Mouse (Mus musculus) mouse trophoblast stem cell (cell line): ENCODE data around the gene Ankrd34c.

ENCODE experiments used
- in situ Hi-C, 2 experiments: fragments of 300-500 bp; cut with MseI, MboI; formaldehyde crosslinking; loops; 2 replicates in 1 of 2; 3 replicates in 1 of 2; pipeline ENCODE4 v1.15.1; 2025

Gene Ankrd34c

DNA sequence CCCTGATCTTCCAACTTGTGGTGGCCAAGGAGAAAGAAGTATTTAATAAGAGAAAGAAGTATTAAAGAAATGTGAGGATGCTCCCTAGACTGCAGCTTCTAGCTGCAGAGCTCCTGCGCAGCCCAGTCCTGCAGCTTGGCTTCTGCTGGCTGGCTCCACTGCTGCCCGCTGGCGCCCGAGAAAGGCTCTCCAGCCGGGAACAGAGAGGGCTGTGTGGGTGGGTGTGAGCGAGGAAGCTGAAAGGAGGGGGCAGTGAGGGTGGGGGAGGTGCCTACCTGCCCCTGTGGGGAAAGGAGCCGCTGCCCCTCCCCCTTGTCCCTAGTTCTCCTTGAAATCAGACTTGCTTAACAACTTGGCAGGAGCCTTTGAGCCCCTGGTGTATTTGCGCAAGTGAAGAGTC lies at the start of gene Ankrd34c:
Ankrd34c (minus strand) TSS at position 181 of the 400 bp plus-strand sequence.
- in situ Hi-C loops, result no loop called here

DNA sequence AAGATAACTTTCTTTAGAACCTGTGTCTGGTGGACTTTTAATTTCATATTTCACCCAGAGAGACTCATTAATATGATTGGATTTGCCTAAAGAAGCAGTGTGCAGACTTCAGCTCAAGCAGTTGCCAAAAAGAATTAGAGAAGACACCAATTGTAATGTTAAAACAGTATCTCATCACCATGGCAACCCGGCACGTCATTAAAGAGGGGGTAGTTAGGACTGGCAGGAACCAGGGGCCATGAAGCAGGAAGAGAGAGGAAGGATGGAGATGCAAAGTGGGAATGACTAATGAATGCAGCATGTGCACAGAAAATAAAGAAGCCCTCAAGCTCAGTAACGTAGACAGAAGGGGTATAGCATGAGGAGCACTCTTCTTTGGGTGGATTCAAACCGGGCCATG lies 49.3 kb upstream of the Ankrd34c start:
- in situ Hi-C loops, result no loop called here

DNA sequence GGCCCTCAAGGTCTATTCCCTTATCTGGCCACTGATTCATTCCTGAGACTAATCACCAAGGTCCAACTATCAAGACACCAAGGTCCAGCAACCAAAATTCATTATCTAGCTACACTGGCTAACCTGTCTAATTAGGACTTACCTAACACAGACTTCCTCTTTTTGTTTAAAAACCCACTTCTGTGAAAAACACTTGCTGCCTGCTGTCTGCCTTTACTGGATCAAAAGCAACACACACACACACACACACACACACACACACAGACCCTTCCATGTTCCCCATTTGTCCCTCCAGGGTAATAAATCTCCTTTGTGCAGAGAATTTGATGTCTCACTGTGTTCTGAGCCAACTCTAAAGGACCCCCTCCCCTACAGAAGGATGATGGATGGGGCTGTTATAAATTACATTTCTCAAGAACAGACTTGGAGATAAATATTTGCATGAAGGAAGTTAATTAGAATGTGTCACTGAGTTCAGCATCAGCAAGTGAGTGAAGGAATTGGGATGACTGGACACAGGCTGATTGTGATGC lies 43.2 kb upstream of the Ankrd34c start:
- in situ Hi-C loops, result no loop called here

DNA sequence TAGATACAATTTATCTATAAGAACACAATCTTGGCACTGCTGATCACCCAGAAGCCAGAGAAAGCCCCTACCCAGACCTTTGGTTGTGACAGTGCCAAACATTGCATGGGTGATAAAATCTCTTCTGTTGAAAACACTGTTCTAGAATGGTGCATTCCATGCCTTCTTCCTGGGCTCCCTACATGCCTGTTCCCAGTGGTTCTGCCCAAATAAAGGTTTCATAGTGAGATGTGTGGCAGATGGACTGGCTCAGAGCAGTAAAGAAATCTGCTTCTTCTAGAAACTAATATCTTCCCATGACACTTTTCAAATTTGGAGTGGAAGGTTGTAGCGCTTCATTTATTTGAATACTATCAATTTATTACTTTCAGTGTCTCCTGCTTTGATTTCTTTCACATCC lies 41.0 kb upstream of the Ankrd34c start:
- in situ Hi-C loops, result no loop called here

DNA sequence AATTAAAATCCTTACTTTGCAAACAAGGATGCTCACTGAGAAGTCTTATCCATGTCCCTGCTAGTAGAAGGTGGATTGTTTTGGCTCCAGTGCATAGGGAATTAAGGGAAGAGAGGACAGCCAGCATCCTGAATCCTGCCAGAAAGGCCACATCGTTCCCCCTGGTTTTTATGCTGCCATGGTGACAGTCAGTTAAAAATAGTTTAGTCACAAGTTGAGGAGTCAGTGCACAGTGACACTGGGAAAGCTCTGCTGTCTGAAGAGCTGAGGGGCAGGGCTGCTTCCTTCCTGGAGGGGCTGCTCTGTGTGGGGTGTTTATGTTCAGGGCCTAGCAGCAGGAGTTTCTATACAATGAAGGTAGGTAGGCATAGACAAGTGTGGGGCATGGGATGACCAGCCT lies 32.9 kb upstream of the Ankrd34c start:
- in situ Hi-C loops, result no loop called here

DNA sequence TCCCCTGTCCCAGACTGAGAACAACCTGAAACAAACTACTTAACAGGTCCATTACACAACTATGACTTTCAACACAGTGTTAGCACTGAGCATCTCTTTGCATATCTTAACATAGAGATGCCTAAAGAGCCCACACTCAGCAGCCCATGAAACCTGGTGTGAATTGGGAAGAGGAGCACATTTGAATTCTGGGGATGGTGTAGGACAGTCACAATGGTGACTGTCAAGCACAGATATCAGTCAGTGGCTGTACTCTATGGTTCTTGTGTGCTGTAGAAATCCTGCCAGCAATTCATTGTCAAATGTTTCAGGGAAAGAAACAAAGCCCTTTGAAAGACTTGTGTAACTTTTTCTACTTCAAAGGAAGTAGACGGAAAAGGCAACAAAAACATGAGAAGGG lies 23.7 kb upstream of the Ankrd34c start:
- in situ Hi-C loops, result no loop called here

DNA sequence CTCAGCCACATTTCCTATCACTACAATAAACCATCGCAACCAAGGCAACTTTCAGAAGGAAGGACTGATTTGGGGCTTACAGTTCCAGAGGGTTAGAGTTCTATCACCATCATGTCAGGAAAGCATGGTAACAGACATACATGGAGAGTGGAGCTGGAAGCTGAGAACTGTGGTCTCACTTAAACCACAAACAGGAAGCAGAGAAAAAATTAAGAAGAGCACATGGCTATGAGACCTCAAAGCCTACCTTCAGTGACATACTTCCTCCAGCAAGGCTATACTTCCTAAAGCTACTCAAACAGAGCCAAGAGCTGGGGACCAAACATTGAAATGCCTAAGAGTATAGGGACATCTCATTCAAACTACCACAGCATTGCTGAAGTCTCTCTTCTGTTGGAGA lies 20.3 kb upstream of the Ankrd34c start:
- in situ Hi-C loops, result no loop called here

DNA sequence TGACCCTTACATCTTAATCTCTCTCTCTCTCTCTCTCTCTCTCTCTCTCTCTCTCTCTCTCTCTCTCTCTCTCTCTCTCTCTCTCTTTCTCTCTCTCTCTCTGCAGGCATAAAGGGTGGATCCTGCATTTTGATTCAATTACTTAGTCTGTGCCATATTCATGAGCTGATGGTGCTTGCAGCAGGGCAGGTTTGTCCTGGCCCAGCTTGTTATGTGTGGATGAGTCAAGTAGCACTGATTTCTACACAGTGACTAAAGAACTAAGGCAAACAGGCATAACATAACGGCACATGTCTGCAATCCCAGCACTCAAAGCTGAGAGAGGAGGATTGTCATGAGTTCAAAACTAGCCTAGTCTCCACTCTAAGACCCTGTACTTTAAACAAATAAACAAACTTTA lies 19.9 kb upstream of the Ankrd34c start:
- in situ Hi-C loops, result no loop called here

DNA sequence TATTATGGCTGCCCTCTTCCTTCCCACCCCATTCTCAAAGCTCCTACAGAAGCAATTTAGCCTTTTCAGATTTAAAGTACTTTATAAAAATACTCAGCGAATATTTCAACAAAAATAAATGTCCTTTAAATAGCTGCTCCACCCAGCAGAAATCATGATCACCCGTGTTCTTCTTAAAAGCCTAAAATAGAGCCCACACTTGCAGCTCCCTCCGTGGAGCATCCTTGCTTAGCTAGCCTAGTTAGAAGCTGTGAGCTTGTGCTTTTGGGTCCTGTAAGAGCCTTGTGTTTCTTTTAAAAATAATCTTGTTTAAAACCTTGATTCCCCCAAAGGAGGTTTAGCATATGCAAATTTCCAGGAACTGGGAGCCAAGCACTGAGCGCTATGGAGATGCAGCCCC lies 19.3 kb upstream of the Ankrd34c start:
- in situ Hi-C loops, result no loop called here

DNA sequence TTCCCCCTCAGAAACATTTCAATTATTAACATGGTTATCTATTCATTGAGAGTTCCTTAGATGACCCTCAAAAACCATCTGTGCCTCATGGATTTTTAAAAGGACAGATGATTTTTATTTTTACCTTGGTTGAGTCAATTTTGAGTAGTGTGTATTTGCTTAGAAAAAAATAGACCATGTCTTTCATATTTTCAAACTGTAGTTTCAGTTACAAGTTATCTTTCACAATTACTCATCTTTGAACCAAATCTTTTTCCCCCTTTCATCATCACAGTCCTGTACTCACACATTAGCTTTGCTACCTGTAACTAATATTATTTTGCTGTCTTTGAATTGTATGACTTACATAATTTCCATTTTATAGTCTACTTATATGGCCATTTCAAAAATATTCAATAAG lies 1.8 kb upstream of the Ankrd34c start:
- in situ Hi-C loops, result no loop called here

DNA sequence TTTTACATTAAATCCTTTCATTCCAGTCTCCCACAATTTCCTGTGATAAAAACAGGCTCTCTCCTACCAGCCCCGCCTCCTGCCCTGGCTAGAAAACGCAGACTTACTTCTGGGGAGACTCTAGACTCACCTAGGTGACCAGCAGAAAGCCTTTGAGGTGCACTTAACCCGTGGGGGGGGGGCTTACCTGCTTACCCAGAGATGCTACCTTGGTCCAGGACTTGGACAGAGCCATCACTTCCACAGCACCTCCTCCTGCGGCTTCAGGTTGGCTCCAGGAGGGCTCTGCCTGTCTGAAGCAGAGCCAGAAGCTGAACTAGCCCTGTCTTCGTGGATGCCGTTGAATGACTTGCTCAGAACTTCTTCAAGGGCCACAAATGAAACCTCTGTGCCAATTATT lies 387 bp downstream of the Ankrd34c start:
- in situ Hi-C loops, result no loop called here

DNA sequence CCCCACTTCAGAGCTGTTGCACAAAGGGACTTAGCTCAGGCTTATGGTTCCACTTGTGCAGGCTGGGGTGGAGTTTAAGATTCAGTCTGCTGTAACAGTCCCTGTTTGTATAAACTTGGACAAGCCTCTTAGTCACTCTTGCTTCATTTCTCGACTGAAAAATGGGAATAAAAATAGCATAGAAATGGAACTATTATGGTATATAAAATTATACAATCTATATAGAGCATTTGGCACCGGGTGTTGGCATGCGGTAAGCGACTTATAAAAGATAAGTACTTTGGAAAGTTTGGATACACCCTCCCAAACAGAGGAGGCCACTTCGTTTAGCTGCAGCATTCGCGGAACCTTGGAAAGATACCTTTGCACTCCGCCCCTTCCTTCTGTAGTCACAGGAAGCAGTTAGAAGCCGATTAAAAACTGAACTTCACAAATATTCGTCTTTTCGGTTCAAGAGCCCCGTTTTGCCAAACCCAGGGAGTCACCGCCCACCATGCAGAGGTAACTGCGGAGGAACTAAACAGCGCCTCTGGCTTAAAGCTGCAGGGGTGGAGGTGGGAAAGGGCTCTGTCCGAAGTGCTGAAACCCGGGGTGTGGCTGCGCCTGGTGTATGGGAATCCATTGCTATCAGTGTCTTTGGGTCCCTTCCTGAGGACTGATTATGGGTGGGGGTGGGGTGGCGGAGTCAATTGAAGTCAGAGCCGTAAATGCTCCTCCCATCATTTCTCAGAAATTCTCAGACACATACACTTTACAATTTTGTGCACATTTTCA lies 1.2 kb downstream of the Ankrd34c start:
- in situ Hi-C loops, result no loop called here

DNA sequence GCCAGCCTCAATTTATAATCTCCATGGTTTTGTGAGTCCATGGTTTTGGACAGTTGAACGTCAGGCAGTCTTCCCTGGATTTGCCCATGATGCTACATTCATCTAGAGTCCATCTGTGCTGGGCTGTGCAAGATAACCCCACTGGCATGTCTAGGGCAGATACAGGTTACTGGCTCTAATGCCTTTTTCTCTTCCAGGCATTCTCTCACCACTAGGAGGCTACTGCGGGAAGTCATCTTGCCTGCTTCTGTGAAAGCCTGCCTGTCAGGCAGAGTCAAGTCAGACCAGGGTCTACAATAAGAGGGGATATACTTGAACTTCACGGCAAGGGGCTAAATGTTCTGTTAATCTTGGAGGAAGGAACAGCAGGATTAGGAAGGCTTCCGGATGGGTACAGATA lies 31.4 kb downstream of the Ankrd34c start:
- in situ Hi-C loops, result no loop called here

DNA sequence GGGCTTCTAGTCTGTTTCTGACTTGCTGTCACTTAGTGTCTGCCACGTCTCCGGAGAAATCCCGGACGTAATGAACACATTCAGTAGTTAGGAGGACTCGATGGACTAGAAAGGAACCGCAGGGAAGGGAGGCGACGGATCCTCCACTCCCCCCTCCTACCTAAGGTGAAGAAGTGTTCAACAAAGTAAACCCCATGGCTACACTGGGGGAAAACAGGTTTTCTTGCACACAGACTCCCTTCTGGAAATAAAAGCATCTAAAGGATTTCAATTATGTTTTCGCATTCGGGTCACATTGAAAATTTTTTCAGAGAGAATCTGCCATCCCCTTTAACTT lies 33.1 kb downstream of the Ankrd34c start:
- in situ Hi-C loops, result no loop called here

DNA sequence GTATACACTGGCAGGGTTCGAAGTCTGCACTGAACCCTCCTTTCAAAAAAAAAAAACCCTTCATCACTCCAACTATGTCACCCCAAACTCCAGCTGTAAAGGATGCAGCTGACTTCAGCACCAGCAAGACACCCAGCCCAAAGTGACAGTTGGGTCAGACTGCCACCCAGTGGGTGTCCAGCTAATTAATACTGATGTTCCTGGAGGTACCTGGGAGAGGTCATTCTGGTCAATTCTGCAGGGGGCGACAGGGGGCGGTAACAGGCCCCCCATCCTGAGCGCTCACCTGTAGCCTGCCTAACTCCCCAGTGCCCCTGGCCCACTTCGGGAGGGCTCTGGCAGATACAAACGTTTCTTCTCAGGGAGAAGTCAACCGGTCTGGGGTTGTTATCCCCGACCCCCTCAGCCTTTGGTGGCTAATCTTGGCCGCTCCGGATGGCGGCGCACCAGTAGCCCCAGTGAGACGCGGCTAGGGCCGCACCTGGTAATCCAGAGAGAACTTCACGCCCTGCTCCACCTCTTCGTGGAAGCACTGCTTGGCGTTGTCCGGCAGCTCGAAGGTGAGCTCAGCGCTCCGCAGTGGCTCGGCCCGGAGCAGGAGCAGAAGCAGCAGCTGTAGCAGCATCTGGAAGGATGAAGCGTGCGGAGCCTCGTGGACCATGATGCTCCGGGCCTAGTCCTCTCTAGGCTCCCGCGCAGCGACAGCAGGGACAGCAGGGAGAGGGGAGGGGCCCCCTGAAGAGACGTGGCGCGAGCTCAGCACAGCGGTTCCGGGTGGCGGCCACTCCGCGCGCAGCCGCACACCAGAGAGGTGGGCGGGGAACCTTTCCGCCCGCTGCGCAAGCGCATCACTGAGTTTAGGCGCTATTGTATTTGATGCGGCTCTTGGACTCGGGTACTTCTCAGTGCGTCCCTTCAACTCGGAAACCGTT lies 33.7 kb downstream of the Ankrd34c start, which contains the start of gene Tmed3:
Tmed3 (minus strand) TSS at position 804 of the 932 bp plus-strand sequence.
- in situ Hi-C loops, result no loop called here

DNA sequence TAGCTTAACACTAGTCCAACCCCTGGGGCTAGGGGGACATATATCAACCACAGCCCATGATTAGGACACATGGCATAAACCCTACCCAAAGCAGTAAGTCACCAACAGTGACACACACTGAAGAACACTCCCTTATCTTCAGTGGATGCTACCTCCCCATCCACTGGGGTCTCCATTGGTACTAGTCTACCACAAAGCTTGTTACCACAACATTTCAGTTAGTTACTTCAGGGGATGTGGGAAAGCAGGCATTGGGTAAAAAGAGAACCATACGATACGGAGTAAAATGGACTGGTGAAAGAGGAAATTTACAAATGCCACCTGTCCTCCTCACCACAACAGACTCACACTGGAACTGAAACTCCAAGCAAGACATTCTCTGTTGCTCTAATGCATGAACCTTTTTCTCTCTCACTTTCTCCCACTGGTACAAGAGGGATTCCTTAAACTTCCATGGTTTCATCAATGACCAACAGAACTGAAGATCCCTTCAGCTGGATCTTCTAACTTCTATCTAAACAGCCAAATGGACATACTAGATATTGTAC lies 37.3 kb downstream of the Ankrd34c start:
- in situ Hi-C loops, result no loop called here

DNA sequence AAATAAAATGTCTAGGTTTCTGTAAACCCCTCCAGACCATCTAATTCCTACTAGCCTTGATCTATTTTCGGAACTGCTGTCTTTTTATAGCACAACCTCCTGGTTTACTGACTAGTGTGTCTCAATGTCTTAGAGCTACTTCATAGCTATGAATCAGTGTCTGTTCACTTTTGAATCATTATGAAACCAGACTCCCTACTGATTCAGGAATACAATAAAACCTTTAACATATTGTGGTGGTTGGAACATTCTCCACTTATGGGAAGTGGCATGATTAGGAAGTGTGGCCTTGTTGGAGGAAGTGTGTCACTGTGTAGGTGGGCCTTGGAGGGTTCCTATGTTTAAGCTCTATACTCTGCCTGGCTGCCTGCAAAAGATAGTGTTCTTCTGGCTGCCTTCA lies 43.1 kb downstream of the Ankrd34c start:
- in situ Hi-C loops, result no loop called here

DNA sequence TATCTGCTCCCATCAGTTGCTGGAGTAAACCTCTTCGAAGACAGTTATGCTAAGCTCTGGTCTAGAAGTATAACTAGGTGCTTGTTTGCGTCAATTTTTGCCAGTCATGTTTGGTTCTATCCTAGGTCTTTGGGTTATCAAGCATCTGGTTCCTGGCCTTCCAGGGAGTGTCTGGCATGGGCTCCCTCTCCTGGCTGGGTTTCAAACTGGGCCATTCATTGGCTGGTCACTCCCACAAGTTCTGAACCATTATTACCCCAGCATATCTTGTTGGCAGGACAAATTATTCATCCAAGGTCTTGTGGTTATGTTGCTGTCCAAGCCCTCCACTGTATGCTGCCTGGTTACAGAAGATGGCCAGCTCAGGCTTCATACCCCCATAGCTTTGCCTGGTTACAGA lies 44.6 kb downstream of the Ankrd34c start:
- in situ Hi-C loops, result no loop called here

DNA sequence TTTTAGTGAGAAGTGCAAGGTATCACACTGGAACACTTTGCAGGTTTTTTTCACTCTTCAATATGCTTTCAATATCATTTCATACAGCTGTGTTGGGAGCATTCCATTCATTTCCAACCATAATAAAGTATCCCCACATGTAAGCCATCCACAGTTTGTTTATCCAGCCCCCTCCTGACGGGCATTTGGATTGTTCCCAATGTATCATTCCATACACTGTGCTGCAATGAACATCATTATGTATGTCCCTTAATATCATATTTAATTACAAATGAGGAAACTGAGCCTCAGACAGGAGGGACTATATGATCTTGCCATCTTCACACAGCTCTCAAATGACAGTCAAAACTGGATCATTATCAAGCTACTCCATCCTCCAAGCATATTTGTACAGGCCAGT lies 49.1 kb downstream of the Ankrd34c start:
- in situ Hi-C loops, result no loop called here

DNA sequence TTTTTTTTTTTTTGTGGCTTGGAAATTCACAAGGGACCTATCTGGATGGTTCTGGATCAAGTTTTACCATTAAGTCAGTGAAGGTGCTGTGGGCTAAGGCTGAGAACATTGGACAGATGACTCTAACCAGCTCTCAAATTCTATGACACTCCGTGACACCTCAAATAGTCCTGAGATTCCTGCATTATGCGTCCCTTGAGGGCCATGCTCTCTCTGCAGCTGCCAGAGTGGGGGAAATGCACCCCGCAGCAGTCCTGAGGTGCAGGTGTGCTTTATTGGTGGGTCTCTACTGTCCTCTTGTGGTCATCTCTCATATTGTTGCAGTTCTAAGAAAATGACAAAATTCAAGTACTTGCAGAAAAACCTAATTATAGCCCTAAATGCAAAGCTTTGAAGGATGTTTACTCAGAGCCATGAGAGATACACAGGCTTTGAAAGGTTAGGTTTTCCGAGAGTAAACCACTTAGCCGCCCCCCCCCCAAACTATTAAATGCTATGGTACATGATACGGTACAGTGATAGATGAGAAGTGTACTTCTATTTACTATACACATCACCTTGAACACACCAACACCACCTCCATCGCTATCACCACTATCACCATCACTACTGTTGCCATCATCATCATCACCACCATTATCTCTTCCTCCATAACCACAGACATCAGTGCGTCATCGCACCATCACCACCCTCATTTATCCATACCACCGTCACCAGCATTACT lies 50.6 kb downstream of the Ankrd34c start:
- in situ Hi-C loops, result no loop called here

DNA sequence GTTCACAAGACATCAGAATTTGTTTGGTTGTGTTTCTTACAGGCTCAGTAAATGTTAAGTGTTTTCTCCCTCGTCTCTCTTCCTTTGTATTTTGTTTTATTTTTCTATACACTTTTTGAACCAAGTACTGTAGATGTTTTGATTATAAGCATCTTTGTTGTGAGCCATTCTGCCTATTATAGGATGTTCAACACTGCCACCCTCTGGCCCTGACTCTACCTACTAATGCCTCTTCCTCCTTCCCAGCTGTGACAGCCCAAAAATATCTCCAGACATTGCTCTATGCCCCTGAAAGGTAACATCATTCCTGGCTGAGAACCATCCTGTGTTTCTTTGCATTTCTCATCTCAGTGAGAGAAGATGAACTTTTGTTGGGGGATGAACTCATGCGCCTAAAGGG lies 52.0 kb downstream of the Ankrd34c start:
- in situ Hi-C loops, result no loop called here

DNA sequence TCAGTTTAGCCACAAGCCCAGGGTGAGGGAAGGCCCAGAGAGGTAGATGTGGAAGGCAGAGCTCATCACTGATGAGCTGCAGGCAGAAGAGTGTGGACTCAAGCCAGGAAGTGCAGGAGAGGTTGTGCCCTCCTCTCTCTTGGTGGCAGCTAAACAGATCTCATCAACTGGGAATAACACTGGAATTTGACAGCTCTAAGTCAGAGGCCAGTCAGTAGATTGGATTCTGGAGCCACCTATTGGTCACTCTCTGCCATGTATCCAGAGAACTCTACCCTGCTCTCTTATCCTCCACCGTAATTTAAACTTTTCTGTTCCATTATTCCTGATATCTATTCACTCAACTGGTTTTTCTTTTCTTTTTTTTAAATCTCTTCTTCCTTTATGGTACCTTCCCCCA lies 59.3 kb downstream of the Ankrd34c start:
- in situ Hi-C loops, result loop anchor here (5.0 to 10.0 kb wide), 3 partner anchors 214 to 454 kb away; no protein-coding TSS in a partner anchor
